Mouse (Mus musculus) testis, postnatal 14 days (tissue): ENCODE measurements around the gene Slc30a2.
"Not testable (repeated sequence)": the region's sequence is repeated elsewhere in the genome, so short reads cannot be mapped to it uniquely, and the experiment has no call there.

Experiments
- DNase-seq: peaks from one replicate; pipeline ENCODE4 v3.0.0; 2021; ENCODE audit warnings: low spot score

Gene Slc30a2

GRCm38 (mm10) chr4:134359649-134360048, 16.7 kb downstream of the Slc30a2 start:
- no peak for DNase-seq

DNA sequence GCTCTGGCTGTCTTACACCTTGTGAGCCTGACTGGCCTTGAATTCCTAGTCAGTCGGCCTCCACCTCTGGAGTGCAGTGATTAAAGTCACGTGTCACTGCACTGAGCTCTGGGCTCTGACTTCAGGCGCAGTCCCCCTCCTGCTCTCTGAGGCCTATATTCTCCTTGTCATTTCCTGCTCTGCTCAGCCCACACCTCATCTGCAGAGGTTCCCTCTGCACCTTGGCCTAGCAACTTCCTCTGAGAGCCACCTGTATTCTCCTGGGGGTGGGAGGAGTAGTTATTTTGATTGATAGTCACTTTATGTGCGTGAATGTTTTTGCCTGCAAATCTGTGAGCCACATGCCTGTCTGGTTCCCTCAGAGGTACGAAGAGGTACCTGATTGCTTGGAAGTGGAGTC, 18.2 kb downstream of the Slc30a2 start:
- no peak for DNase-seq

DNA sequence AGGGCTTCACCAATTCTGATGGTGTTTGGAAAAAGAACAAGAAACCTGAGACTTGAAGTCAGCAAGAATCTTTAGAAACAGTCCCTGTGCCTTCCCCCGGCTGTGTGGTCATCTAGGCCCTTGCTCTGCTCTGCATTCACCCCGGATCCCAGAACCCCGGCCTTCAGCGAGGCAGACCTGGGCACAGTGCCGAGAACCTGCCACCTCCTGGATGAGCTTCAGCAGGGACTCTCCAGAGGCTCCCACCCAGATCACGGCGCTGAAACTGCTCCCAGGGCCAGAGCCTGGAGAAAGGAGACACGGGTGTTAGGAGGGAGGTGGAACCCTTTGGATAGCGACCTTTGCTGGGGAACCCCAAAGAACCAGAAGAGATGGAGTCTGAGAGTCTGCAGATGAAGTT, 19.1 kb downstream of the Slc30a2 start:
- DNase-seq: no peak

- DNase-seq: no peak
Observed at GRCm38 (mm10) chr4:134362586-134362985, 19.6 kb downstream of the Slc30a2 start.

DNA sequence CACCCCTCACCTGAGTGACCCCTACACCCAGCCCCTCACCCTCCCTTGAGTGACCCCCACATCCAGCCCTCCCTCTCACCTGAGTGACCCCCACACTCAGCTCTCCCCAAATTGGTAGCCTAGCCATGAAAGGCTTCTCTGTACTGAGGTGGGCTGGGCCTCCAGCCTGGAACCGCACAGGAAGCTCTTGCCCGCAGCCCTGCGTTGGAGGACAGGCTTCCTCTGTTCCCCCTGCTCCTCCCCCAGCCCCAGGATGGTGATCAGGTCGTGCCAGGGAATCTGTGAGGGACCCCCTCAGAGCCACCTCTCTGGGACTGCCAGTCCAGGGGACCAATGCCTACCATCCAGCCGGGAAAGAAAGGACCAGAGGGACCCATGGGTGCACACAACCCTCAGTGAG, 22.3 kb downstream of the Slc30a2 start:
- no peak for DNase-seq

DNA sequence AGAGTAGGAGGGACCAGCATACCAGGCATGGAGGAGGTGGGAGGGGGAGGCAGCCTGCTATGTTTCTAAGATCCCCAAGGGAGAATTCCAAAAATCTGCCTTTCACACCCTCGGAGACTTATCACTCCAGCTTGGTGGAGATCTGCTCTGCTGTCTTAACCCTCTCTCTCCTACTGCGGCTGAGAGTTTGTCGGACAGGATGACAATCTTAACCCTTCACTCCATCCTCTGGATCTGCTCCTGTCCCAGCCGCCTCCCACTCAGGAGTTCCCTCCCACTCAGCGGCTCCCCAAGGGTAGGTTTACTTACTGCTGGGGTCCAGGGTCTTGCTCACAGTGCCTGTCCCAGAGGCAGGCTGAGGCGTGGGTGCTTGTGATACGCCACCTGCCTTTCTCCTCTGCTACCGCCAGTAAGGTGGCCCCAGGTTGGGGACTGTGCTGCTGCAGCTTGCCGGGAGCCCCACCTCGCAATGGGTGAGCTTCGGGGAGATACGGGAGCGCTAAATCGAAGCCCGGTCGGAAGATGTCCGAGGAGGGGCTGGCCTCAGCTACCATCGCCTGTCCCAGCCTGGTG, 27.8 kb downstream of the Slc30a2 start:
- no peak for DNase-seq

GRCm38 (mm10) chr4:134371316-134371855, 28.4 kb downstream of the Slc30a2 start:
- DNase-seq: no peak

GRCm38 (mm10) chr4:134372294-134372747, 29.3 kb downstream of the Slc30a2 start:
- peak; percentile 72 for DNase-seq

DNA sequence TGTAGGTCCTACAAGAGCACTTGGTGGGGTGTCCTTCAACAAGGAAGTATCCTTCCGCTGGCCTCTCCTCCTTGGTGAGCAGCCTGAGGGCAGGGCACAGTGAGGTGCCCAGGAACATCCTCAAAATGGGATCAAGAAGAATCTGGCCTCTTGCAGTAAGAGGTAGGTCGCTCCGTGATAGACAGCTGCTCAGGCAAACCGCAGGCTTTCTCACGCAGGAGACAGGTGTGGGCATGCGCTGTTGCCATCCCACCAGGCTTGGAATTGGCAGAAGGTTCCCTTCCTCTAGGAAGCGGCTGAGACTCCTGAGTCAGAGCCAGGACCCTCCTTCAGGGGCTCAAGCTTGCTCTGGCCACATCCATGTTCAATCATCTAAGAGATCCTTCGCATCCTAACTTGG, 30.3 kb downstream of the Slc30a2 start:
- DNase-seq: no peak

DNA sequence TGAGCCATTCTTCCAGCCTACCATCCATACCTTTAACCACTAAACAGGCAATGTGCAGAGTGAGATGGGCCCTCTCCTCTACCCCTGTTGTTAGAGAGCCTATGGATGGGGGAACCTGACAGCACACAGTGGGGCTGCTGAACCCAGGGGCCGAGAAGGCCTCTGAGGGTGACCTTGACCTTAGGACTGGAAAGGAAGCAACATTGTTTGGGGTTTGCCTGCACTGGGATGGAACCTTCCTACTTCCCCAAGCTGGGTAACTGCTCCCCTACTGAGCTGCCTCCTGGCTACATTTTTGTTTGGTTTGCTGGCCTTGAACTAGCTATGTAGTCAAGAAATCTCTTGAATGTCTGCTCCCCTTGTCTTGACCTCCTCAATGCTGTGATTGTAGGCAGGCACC, 31.3 kb downstream of the Slc30a2 start:
- no peak for DNase-seq

GRCm38 (mm10) chr4:134378089-134378615, 35.2 kb downstream of the Slc30a2 start:
- no peak for DNase-seq

GRCm38 (mm10) chr4:134379510-134379909, 36.5 kb downstream of the Slc30a2 start:
- no peak for DNase-seq

DNA sequence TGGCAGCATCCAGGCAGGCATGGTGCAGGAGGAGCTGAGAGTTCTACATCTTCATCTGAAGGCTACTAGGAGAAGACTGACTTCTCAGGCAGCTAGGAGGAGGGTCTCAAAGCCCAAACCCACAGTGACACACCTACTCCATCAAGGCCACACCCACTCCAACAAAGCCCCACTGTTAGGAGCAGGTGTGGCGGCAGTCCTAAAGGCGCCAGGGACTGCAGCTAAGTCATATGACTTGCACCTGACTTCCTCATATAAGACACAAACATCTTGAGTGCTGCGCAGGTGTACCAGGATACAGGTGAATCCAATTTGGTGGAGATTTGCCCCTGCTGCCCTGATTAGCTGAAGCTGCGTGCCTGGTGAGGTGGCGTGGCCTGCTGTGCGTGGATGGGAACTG, 40.8 kb downstream of the Slc30a2 start, which contains the start of gene Extl1:
Extl1 (minus strand) TSS at position 101 of the 400 bp plus-strand sequence.
- not testable (repeated sequence) for DNase-seq

- DNase-seq: no peak
Observed at GRCm38 (mm10) chr4:134387268-134387667, 44.3 kb downstream of the Slc30a2 start.

DNA sequence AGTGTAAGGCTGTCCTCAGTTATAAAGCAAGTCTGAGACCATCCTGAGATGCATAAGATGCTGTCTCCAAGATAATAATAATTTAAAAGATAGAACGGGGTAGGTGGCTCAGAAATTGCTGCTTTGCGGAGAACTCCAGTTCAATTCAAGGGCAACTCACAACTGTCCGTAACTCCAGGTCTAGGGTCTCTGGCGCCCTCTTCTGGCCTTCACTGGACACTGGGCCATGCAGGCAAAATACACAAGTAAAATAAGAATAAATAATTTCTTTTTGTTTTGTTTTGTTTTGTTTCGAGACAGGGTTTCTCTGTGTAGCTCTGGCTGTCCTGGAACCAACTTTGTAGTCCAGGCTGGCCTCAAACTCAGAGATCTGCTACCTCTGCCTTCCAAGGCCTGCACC, 45.4 kb downstream of the Slc30a2 start:
- no peak for DNase-seq

- DNase-seq: no peak
Observed at GRCm38 (mm10) chr4:134391636-134392035, 48.7 kb downstream of the Slc30a2 start.

- DNase-seq: no peak
Observed at GRCm38 (mm10) chr4:134392595-134392994, 49.6 kb downstream of the Slc30a2 start.

DNA sequence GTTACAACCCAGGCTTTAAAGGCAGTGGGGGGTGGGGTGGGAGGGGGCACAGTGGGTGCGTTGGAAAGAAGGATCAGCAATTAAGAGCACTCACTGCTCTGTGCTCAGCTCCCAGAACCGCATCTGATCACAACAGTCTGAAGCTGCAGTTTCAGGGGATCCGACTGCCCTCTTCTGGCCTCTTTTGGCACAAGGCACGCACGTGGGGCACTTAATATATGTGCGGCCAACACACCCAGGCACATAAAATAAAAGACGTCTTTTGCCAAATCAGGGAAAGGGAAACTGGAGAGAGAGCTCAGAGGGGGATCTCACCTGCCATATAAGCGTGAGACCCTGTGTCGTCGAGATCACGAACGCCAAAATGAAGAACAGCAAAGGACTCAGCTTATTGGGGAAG, 50.0 kb downstream of the Slc30a2 start:
- no peak for DNase-seq

DNA sequence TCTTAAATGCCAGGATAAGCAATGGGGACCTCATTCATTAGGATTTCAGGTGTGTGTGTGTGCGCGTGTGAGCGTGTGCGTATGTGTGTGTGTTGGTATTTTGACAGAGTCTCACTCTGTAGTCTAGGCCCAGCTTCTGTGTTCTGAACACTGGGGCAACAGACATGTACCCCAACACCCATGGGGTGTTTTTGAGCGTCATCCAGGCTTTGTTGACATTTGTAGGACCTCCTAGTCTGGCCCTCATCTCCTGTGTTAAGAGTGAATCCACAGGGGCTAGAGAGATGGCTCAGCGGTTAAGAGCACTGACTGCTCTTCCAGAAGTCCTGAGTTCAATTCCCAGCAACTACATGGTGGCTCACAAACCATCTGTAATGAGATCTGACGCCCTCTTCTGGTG, 52.2 kb downstream of the Slc30a2 start:
- no peak for DNase-seq

DNA sequence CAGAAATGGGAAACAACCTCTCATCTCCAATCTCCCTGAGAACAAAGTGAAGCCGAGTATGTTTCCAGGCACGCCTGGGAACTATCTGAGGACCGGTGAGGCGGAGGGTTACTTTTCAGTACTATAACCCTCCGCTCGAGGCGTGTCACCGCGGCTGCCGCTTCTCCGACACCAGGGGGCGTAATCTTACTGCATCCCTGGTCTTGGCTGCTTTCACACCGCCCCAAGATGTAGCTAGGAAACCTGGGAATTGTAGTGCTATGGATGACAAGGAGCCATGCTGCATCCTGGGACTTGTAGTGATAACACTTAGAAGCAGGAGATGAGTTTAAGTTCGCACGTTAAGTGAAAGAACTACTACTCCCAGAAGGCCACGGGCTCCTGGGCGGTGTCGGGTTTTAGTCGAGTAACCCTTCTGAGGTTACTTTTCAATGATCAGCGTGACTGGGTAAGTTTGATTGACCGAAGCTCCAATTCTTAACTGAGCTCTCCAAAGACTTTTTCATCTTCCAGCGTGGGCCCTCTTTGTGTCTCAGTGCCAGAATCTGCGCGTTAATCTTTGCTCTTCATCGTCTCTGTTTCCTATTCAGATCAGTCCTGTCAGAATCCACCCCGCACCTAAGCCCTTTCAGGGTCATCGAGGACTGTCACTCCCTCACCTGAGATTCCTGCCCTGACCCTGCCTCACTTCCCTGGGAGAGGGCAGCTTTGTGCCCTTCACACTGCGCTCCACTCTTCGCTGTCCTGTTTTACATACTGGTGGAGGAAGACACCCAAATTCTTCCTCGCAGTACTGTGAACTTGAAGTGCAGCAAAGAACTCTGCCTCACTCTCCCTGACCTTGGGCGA, 53.2 kb downstream of the Slc30a2 start, which contains the start of gene Pafah2:
Pafah2 (plus strand) TSS at position 344 of the 849 bp plus-strand sequence.
- peak; percentile 95 for DNase-seq

DNA sequence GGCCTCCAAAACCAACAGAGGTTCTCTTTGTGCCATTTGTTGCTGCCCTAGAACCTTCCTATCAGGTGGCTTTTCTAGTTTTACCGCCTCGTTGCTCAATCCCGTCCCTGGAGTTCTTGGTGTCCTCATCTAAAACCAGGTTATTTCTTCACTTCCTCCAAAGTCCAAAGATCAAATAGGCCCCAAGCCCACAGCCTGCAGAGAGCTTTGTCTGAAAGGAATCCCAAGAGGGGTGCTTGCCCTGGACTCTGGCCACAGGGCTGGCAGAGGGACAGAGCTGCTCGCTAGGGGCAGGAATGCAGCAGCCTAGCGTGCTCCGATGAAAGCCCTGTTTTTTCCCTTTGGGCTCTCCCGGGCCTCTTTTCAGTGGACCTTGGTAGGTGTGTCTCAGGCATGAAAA, 54.1 kb downstream of the Slc30a2 start:
- DNase-seq: peak; percentile 59

DNA sequence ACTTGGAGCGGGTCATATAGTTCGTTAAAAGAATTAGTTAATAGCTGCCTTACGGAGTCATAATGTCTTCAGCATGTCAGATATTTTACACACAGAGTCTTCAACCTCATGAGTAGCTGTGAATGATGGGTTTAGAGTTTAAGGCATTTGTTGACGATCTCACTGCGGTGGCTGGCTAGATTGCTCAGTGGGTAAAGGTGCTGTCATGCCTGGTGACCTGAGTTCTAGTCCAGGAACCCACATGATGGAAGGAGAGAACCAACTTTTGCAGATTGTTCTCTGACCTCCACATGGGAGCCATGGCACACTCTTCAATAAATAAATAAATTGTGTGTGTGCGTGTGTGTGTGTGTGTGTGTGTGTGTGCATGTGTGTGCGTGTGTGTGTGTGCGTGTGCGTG, 54.8 kb downstream of the Slc30a2 start:
- DNase-seq: no peak

- no peak for DNase-seq
Observed at GRCm38 (mm10) chr4:134400206-134400605, 57.2 kb downstream of the Slc30a2 start.
